Mouse (Mus musculus) ovary, adult 10 weeks (tissue): ENCODE data around the gene Rrm2. TPM values are rescaled to one million over a fixed set of nuclear protein-coding genes. Genes with fewer than 3 reads are reported as not detected.

Experiments
- polyA plus RNA-seq: library from polyadenylated mRNA; stranded (reverse); fragments of 350-450 nt; fragmentation: Illumina TruSeq; extraction: RNeasy Lipid Tissue Mini Kit (QIAGEN cat#74804); gene quantifications from one replicate; pipeline ENCODE4 v1.2.3, GENCODE M21; 2014

Gene Rrm2
- polyA plus RNA-seq: 44.5 TPM

GRCm38 (mm10) chr12:24707954-24708823 is at the start of gene Rrm2:
Gene Rrm2, plus strand, starts transcription at chr12:24708241.

GRCm38 (mm10) chr12:24681286-24682023 is 26.6 kb upstream of the Rrm2 start, which contains the start of gene Cys1:
Gene Cys1, minus strand, starts transcription at chr12:24681813.

Other genes with a start within 250 kb of the Rrm2 start
- 52.9 TPM for gene Taf1b, start 209.9 kb upstream of the Rrm2 start, polyA plus RNA-seq
- 2.9 TPM for gene Grhl1, start 136.0 kb upstream of the Rrm2 start, polyA plus RNA-seq
- gene Klf11, start 57.0 kb upstream of the Rrm2 start, polyA plus RNA-seq: 46.3 TPM
- gene Cys1, start 26.4 kb upstream of the Rrm2 start, polyA plus RNA-seq: 0.80 TPM
- gene Mboat2, start 122.6 kb downstream of the Rrm2 start, polyA plus RNA-seq: 128 TPM